Mouse (Mus musculus) liver, embryonic 14.5 days (tissue): ENCODE data around the gene Cela1. TPM values are rescaled to one million over a fixed set of nuclear protein-coding genes. Genes with fewer than 3 reads are reported as not detected.
A peak's percentile ranks its signal among the peaks of the same experiment; 100 is the strongest.

Source experiments
- ATAC-seq: fragments of 200-750 bp; cut with Nextera tagmentation; 2 replicates; pipeline ENCODE4 v1.8.0; 2017; ENCODE audit warnings: moderate number of reproducible peaks, mild to moderate bottlenecking, moderate library complexity; ENCODE audit not compliant: insufficient read depth
- DNase-seq, 3 experiments: peaks; one replicate each; pipeline ENCODE4 v3.0.0-alpha.2; 2012 to 2013; ENCODE audit warnings: low read depth in 3 of 3, low spot score in 3 of 3
- H3K27ac ChIP-seq: fragments of 300-500 bp; sonication (generic); 2 replicates; pipeline ENCODE4 v1.5.1; 2014; ENCODE audit warnings: moderate library complexity, mild to moderate bottlenecking, control low read depth, inconsistent platforms
- H3K27me3 ChIP-seq: fragments of 300-500 bp; sonication (generic); 2 replicates; pipeline ENCODE4 v1.6.1; 2014; ENCODE audit warnings: mild to moderate bottlenecking, low read length, moderate library complexity; ENCODE audit not compliant: control insufficient read depth, insufficient read depth
- H3K36me3 ChIP-seq: fragments of 300-500 bp; sonication (generic); replicated peaks from 2 replicates; pipeline ENCODE4 v1.6.1; 2014; ENCODE audit warnings: low read depth; ENCODE audit not compliant: control insufficient read depth, insufficient read depth
- H3K4me1 ChIP-seq, 2 experiments: fragments of 200-500 bp in 1 of 2; fragments of 300-500 bp in 1 of 2; sonication (generic) in 1 of 2; replicated peaks; 2 replicates each; pipeline ENCODE4 v1.6.1; 2012 to 2014; ENCODE audit warnings: antibody characterized with exemption in 1 of 2, inconsistent platforms in 1 of 2, low read length in 1 of 2; ENCODE audit not compliant: control insufficient read depth in 2 of 2, insufficient read depth in 2 of 2
- H3K4me2 ChIP-seq: fragments of 300-500 bp; sonication (generic); 2 replicates; pipeline ENCODE4 v1.6.1; 2014; ENCODE audit warnings: low read depth, mild to moderate bottlenecking, control low read depth, moderate library complexity
- H3K4me3 ChIP-seq, 2 experiments: fragments of 200-500 bp in 1 of 2; fragments of 300-500 bp in 1 of 2; sonication (generic) in 1 of 2; 2 replicates each; pipeline ENCODE4 v1.5.1; 2012 to 2014; ENCODE audit warnings: low read depth in 2 of 2, low read length in 2 of 2, mild to moderate bottlenecking in 2 of 2, control low read depth in 1 of 2, inconsistent platforms in 1 of 2, moderate library complexity in 1 of 2; ENCODE audit not compliant: insufficient read depth in 1 of 2
- H3K9ac ChIP-seq: fragments of 300-500 bp; sonication (generic); replicated peaks from 2 replicates; pipeline ENCODE4 v1.6.1; 2014; ENCODE audit warnings: mild to moderate bottlenecking, control low read depth, moderate library complexity
- H3K9me3 ChIP-seq: fragments of 300-500 bp; sonication (generic); 2 replicates; pipeline ENCODE4 v1.6.1; 2016; ENCODE audit warnings: low read length, mixed read lengths; ENCODE audit not compliant: control insufficient read depth
- CTCF ChIP-seq: IDR thresholded peaks from 2 replicates; pipeline ENCODE4 v1.5.1; 2016; ENCODE audit warnings: antibody characterized with exemption, low read depth, control low read depth
- EP300 ChIP-seq: IDR thresholded peaks from 2 replicates; pipeline ENCODE4 v1.6.1; 2016; ENCODE audit warnings: antibody characterized with exemption, low read depth
- WGBS: fragments of 180-500 bp; shearing (Covaris S2); extraction: QIAGEN DNeasy Blood & Tissue Kit; methylation state at CpG from one replicate; pipeline ENCODE4 v1.1.7; 2014; ENCODE audit not compliant: insufficient replicate concordance; 5-methylcytosine and 5-hydroxymethylcytosine counted together
- polyA plus RNA-seq, 2 experiments: library from polyadenylated mRNA; depleted of rRNA in 1 of 2; stranded (reverse) in 1 of 2; unstranded in 1 of 2; fragments of >200 nt; fragmentation: Nextera tagmentation in 1 of 2; extraction: Ambion mirVana in 1 of 2; gene quantifications; 2 replicates each; pipeline versions ENCODE4 v1.2.1 to v1.2.3; 2012 to 2014

The Cela1 gene
- polyA plus RNA-seq, 2 experiments = 8.1 to 13.8 TPM

GRCm38 (mm10) chr15:100678581-100678980 is 9.1 kb downstream of the Cela1 start:
- WGBS = 66% methylated on average over 12 of the region's 12 CpGs
- Histone ChIP-seq H3K4me2 (no peak overlapping the region), H3K4me3 (no peak overlapping the region), H3K9ac (no peak overlapping the region), H3K36me3 (no peaks in the 10 kb centered on the region), H3K4me1 (peaks cover 12 to 39% of the 10 kb centered on the region in 2 experiments), H3K9me3 (no peaks in the 10 kb centered on the region), H3K27me3 (no peaks in the 10 kb centered on the region), H3K27ac (no peak overlapping the region)
- no peak for ATAC-seq
- TF ChIP-seq CTCF = no peak
- TF ChIP-seq EP300 = no peak
- no peak for DNase-seq

GRCm38 (mm10) chr15:100677675-100678074 is 10.0 kb downstream of the Cela1 start:
- WGBS = 78% methylated on average over 8 of the region's 8 CpGs

GRCm38 (mm10) chr15:100676521-100676920 is 11.2 kb downstream of the Cela1 start:
- no peaks in the 10 kb centered on the region for H3K9me3 ChIP-seq
- H3K9ac ChIP-seq = no peak overlapping the region
- no peak overlapping the region for H3K27ac ChIP-seq
- ATAC-seq = no peak
- no peaks in the 10 kb centered on the region for H3K36me3 ChIP-seq
- 48% methylated on average over 1 of the region's 1 CpGs for WGBS
- peaks cover 18 to 46% of the 10 kb centered on the region in 2 experiments for H3K4me1 ChIP-seq
- H3K4me2 ChIP-seq = no peak overlapping the region
- H3K27me3 ChIP-seq = no peaks in the 10 kb centered on the region
- no peak for DNase-seq
- no peak overlapping the region for H3K4me3 ChIP-seq
- TF ChIP-seq EP300 = no peak
- TF ChIP-seq CTCF = peak; percentile 15; the same call in 1 of the 2 replicates

More at GRCm38 (mm10) chr15:100677675-100678074, 10.0 kb downstream of the Cela1 start:
- H3K27me3 ChIP-seq = no peaks in the 10 kb centered on the region
- H3K4me2 ChIP-seq = no peak overlapping the region
- no peaks in the 10 kb centered on the region for H3K36me3 ChIP-seq
- DNase-seq (no peak), ATAC-seq (no peak)
- no peak overlapping the region for H3K4me3 ChIP-seq
- no peak overlapping the region for H3K27ac ChIP-seq
- TF ChIP-seq CTCF = no peak
- no peak for TF ChIP-seq EP300
- H3K9ac ChIP-seq = no peak overlapping the region
- peaks cover 18 to 48% of the 10 kb centered on the region in 2 experiments for H3K4me1 ChIP-seq
- no peaks in the 10 kb centered on the region for H3K9me3 ChIP-seq

- Histone ChIP-seq H3K9ac (no peak overlapping the region), H3K27me3 (no peaks in the 10 kb centered on the region), H3K27ac (no peak overlapping the region), H3K4me2 (no peak overlapping the region), H3K4me1 (peaks cover 18 to 44% of the 10 kb centered on the region in 2 experiments), H3K36me3 (no peaks in the 10 kb centered on the region), H3K4me3 (no peak overlapping the region), H3K9me3 (no peaks in the 10 kb centered on the region)
- WGBS = 46% methylated on average over 3 of the region's 3 CpGs
- TF ChIP-seq CTCF (no peak), EP300 (no peak)
- ATAC-seq (no peak), DNase-seq (no peak)
Observed at GRCm38 (mm10) chr15:100675486-100675885, 12.2 kb downstream of the Cela1 start.

GRCm38 (mm10) chr15:100674566-100674965 is 13.2 kb downstream of the Cela1 start:
- ATAC-seq = no peak
- Histone ChIP-seq H3K27me3 (no peaks in the 10 kb centered on the region), H3K36me3 (no peaks in the 10 kb centered on the region), H3K4me3 (no peak overlapping the region), H3K4me2 (peak overlapping the region; percentile 54), H3K9ac (0 out of 2 replicates have a peak overlapping the region, but pooled peaks have one; percentile 46), H3K27ac (peak overlapping the region; percentile 73; the same call in 1 of the 2 replicates), H3K9me3 (no peaks in the 10 kb centered on the region), H3K4me1 (peaks cover 18 to 39% of the 10 kb centered on the region in 2 experiments)
- WGBS = 43% methylated on average over 10 of the region's 10 CpGs
- TF ChIP-seq CTCF = no peak
- no peak for TF ChIP-seq EP300
- DNase-seq = no peak
